Mouse (Mus musculus): ENCODE measurements around the gene Gm42421.

DNA sequence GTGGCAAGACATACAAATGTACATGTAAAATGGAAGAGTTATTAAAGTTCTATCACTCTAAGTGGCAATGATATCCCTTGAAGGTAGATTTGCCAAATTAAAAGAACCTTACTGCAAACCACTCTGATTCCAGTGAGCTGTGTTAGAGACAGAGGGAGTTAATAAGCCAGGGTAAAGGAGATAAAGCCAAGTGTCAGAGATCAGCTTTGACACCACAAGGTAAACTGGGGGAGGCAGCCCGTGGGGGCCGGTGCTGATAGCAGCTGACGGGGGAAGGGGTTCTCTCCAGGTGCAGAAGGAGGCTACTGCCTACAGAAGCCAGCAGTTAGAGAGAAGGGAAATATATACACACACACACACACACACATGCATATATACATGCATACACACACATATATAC is 44.7 kb downstream of the Gm42421 start:
- TF ChIP-seq CTCF (IDR thresholded peaks at IDR 0.05; ENCODE audit: control insufficient read depth, insufficient read depth, insufficient read length) (no peak), USF1 (IDR thresholded peaks at IDR 0.05; ENCODE audit: low read depth) (no peak), CEBPB (IDR thresholded peaks at IDR 0.05; ENCODE audit: low read depth) (no peak), MYOG (IDR thresholded peaks at IDR 0.05; ENCODE audit: control insufficient read depth, extremely low read depth, insufficient read length) (no peak), MYOD1 (IDR thresholded peaks at IDR 0.05; ENCODE audit: control insufficient read depth, insufficient read length, low read depth) (no peak)

All from C2C12 (cell line).